Mouse (Mus musculus): ENCODE results near the gene Spata31d1b. TPM values are rescaled to one million over a fixed set of nuclear protein-coding genes. Genes with fewer than 3 reads are reported as not detected.
A peak's percentile ranks its signal among the peaks of the same experiment; 100 is the strongest.
"Not testable (repeated sequence)": the region's sequence is repeated elsewhere in the genome, so short reads cannot be mapped to it uniquely, and the experiment has no call there.

Gene Spata31d1b
- polyA plus RNA-seq, 1 experiment from 2014 or later, result 0.04 TPM

- no peak overlapping the region for H3K4me2 ChIP-seq (ENCODE audit: low read length)
- no peak for ATAC-seq
- 37% methylated on average over 3 of the region's 3 CpGs for WGBS
- no peak overlapping the region for H3K4me3 ChIP-seq (ENCODE audit: low read length)
- no peaks in the 10 kb centered on the region for H3K4me1 ChIP-seq (ENCODE audit: control insufficient read depth, insufficient read depth, low read depth, low read length)
- H3K36me3 ChIP-seq (ENCODE audit: control insufficient read depth, insufficient read depth, low read length), result no peaks in the 10 kb centered on the region
- no peaks in the 10 kb centered on the region for H3K27me3 ChIP-seq (replicated peaks; ENCODE audit: control insufficient read depth, insufficient read depth, low read length)
- no peaks in the 10 kb centered on the region for H3K9me3 ChIP-seq (ENCODE audit: control insufficient read depth, low read length)
- no peak overlapping the region for H3K9ac ChIP-seq (ENCODE audit: low read depth, low read length)
- no peak overlapping the region for H3K27ac ChIP-seq (ENCODE audit: low read depth, low read length)
Observed at GRCm38 (mm10) chr13:59713710-59714109, 1.6 kb downstream of the Spata31d1b start.

DNA sequence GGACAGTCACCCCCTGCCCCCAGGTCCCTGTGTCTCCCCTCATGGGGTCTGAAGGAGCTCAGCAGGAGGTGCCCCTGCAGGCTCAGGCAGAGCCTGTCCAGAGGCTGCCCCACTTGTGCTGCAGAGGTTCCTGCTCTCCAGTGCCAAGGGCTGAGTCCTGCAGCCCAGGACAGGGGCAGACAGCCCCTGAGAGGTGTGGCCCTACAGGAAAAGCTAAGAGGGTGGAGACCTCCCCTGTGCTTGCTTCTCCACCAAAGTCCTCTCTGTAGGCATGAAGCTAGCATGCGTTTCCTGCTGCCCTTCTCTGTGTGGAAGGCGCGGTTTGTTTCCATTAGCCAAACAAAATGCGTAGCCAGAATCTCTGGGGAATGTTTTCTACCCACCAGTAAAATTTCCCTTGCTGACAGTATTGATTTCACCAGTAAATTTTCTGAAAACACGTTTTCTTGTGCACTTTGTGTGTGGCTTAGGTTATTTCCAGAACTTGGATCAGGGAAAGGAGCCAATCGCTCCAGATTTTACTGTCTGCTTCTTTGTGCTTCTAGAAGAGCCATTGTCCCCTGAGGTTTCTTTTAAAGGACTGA is 6.9 kb downstream of the Spata31d1b start:
- not testable (repeated sequence) for H3K27ac ChIP-seq (ENCODE audit: low read depth, low read length); H3K36me3 ChIP-seq (ENCODE audit: control insufficient read depth, insufficient read depth, low read length); ATAC-seq; H3K27me3 ChIP-seq (replicated peaks; ENCODE audit: control insufficient read depth, insufficient read depth, low read length); H3K4me2 ChIP-seq (ENCODE audit: low read length); H3K9me3 ChIP-seq (ENCODE audit: control insufficient read depth, low read length); H3K9ac ChIP-seq (ENCODE audit: low read depth, low read length); H3K4me3 ChIP-seq (ENCODE audit: low read length); H3K4me1 ChIP-seq (ENCODE audit: control insufficient read depth, insufficient read depth, low read depth, low read length)
- WGBS, result 33% methylated on average over 6 of the region's 6 CpGs

GRCm38 (mm10) chr13:59719475-59719874 is 7.4 kb downstream of the Spata31d1b start:
- no peak overlapping the region for H3K4me3 ChIP-seq (ENCODE audit: low read length)
- no peak for ATAC-seq
- no peaks in the 10 kb centered on the region for H3K36me3 ChIP-seq (ENCODE audit: control insufficient read depth, insufficient read depth, low read length)
- no peak overlapping the region for H3K4me2 ChIP-seq (ENCODE audit: low read length)
- no peaks in the 10 kb centered on the region; the same call in 1 of the 2 replicates for H3K4me1 ChIP-seq (ENCODE audit: control insufficient read depth, insufficient read depth, low read depth, low read length)
- H3K27me3 ChIP-seq (replicated peaks; ENCODE audit: control insufficient read depth, insufficient read depth, low read length), result no peaks in the 10 kb centered on the region
- H3K9me3 ChIP-seq (ENCODE audit: control insufficient read depth, low read length), result no peaks in the 10 kb centered on the region
- H3K9ac ChIP-seq (ENCODE audit: low read depth, low read length), result no peak overlapping the region
- H3K27ac ChIP-seq (ENCODE audit: low read depth, low read length), result no peak overlapping the region
- 76% methylated on average over 1 of the region's 1 CpGs for WGBS

GRCm38 (mm10) chr13:59722089-59722488 is 10.0 kb downstream of the Spata31d1b start:
- H3K27ac ChIP-seq (ENCODE audit: low read depth, low read length); H3K4me1 ChIP-seq (ENCODE audit: control insufficient read depth, insufficient read depth, low read depth, low read length); H3K9ac ChIP-seq (ENCODE audit: low read depth, low read length); H3K4me3 ChIP-seq (ENCODE audit: low read length); H3K9me3 ChIP-seq (ENCODE audit: control insufficient read depth, low read length); ATAC-seq; H3K27me3 ChIP-seq (replicated peaks; ENCODE audit: control insufficient read depth, insufficient read depth, low read length); H3K36me3 ChIP-seq (ENCODE audit: control insufficient read depth, insufficient read depth, low read length); H3K4me2 ChIP-seq (ENCODE audit: low read length): not testable (repeated sequence)
- WGBS, result 91% methylated on average over 1 of the region's 1 CpGs

DNA sequence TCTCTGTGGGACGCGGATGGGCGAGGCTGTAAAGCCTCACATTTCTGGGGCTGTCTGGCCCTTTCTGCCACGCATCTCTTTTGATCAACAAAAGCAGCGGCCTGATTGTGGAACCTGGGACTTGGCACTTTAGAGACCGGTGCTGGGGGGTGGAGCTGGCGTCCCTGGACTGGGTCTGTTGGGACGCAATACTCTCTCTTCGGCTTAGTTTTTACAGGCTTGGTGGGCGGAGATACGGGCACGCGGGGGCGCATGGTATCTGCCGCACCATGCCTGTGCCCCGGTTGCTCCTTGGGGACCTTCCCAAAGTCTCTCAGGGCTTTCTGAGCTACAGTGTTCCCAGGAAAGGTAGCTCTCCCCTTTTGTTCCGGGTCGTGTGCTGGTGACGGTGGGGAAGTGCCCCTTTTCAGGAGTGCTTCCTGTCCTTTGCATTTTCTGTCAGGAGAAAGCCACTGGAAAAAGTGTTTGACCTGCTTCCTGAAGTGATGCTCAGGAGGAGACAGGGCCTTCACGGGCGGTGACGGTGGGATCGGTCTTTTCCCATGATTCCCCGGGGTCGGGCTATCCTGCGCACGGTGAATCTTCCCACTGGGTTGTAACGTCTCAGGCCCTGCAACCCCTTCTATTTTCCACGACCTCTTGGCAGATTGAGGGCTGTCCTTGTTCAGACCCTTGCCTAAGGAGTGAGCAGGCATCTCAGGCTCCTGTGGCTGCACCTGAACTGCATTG is 14.2 kb downstream of the Spata31d1b start:
- Histone ChIP-seq H3K4me3 (ENCODE audit: low read length) (peak overlapping the region; percentile 16), H3K9me3 (ENCODE audit: control insufficient read depth, low read length) (no peaks in the 10 kb centered on the region), H3K4me1 (ENCODE audit: control insufficient read depth, insufficient read depth, low read depth, low read length) (peaks cover 2% of the 10 kb centered on the region; the same call in 1 of the 2 replicates), H3K27me3 (replicated peaks; ENCODE audit: control insufficient read depth, insufficient read depth, low read length) (no peaks in the 10 kb centered on the region; the same call in 1 of the 2 replicates), H3K36me3 (ENCODE audit: control insufficient read depth, insufficient read depth, low read length) (no peaks in the 10 kb centered on the region), H3K27ac (ENCODE audit: low read depth, low read length) (no peak overlapping the region), H3K4me2 (ENCODE audit: low read length) (peak overlapping the region; percentile 49), H3K9ac (ENCODE audit: low read depth, low read length) (peak overlapping the region; percentile 50; the same call in 1 of the 2 replicates)
- no peak for ATAC-seq
- WGBS, result 34% methylated on average over 29 of the region's 29 CpGs

- Histone ChIP-seq H3K36me3 (ENCODE audit: control insufficient read depth, insufficient read depth, low read length) (no peaks in the 10 kb centered on the region), H3K4me3 (ENCODE audit: low read length) (no peak overlapping the region), H3K9ac (ENCODE audit: low read depth, low read length) (no peak overlapping the region), H3K27me3 (replicated peaks; ENCODE audit: control insufficient read depth, insufficient read depth, low read length) (no peaks in the 10 kb centered on the region; the same call in 1 of the 2 replicates), H3K4me2 (ENCODE audit: low read length) (no peak overlapping the region), H3K9me3 (ENCODE audit: control insufficient read depth, low read length) (no peaks in the 10 kb centered on the region), H3K4me1 (ENCODE audit: control insufficient read depth, insufficient read depth, low read depth, low read length) (peaks cover 2% of the 10 kb centered on the region; the same call in 1 of the 2 replicates), H3K27ac (ENCODE audit: low read depth, low read length) (no peak overlapping the region)
- 28% methylated on average over 7 of the region's 7 CpGs for WGBS
- ATAC-seq, result peak; percentile 90
Observed at GRCm38 (mm10) chr13:59728378-59729093, 16.5 kb downstream of the Spata31d1b start.

DNA sequence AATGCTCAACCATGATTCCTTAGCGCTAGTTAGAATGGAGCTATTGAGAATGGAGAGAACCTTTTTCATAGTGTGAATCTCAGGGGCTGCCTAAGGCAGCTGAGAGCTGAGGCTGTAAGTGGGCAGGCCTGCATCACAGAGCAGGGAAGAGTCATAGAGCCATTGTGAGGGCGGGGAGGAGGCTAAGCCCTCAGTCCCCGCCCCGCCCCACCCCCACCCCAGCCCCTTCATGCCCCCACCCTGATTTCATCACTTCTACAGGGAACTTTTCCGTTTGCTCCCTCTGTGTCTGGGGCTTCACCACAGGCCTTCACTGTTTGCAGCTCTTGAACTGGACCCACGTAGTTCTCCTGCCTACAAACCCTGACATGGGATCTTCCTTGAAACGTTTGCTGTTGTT is 19.6 kb downstream of the Spata31d1b start, which contains the start of gene Spata31d1d:
Gene Spata31d1d, minus strand, starts transcription at position 101 of the 400 bp plus-strand sequence.
- Histone ChIP-seq H3K4me1 (ENCODE audit: control insufficient read depth, insufficient read depth, low read depth, low read length) (no peaks in the 10 kb centered on the region), H3K9me3 (ENCODE audit: control insufficient read depth, low read length) (no peaks in the 10 kb centered on the region), H3K27ac (ENCODE audit: low read depth, low read length) (no peak within 1 kb of the TSS), H3K4me3 (ENCODE audit: low read length) (no peak within 1 kb of the TSS), H3K36me3 (ENCODE audit: control insufficient read depth, insufficient read depth, low read length) (no peaks in the 10 kb centered on the region), H3K9ac (ENCODE audit: low read depth, low read length) (no peak within 1 kb of the TSS), H3K27me3 (replicated peaks; ENCODE audit: control insufficient read depth, insufficient read depth, low read length) (no peaks in the 10 kb centered on the region; the same call in 1 of the 2 replicates), H3K4me2 (ENCODE audit: low read length) (no peak within 1 kb of the TSS)
- ATAC-seq, result no peak
- 50% methylated on average over 6 of the region's 7 CpGs for WGBS

DNA sequence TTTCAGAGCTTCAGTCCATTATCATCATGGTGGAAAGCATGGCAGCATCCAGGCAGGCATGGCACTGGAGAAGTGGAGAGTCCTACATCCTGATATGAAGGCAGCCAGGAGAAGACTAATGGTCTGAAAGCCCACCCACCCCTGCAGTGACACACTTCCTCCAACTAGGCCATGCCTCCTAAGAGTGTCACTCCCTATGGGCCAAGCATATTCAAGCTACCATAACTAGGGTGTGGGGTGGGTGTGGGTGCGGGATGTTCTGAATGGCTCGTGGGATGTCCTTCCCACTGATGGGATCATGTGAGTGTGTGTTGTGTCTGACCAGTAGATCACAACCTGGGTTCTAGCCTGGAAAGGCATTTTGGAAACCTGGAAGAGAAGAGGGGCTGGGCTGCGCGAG is 21.9 kb downstream of the Spata31d1b start:
- no peak for ATAC-seq
- H3K4me1 ChIP-seq (ENCODE audit: control insufficient read depth, insufficient read depth, low read depth, low read length), result no peaks in the 10 kb centered on the region
- H3K4me2 ChIP-seq (ENCODE audit: low read length), result no peak overlapping the region
- H3K36me3 ChIP-seq (ENCODE audit: control insufficient read depth, insufficient read depth, low read length), result no peaks in the 10 kb centered on the region
- no peaks in the 10 kb centered on the region; the same call in 1 of the 2 replicates for H3K27me3 ChIP-seq (replicated peaks; ENCODE audit: control insufficient read depth, insufficient read depth, low read length)
- H3K9me3 ChIP-seq (ENCODE audit: control insufficient read depth, low read length), result no peaks in the 10 kb centered on the region
- no peak overlapping the region for H3K4me3 ChIP-seq (ENCODE audit: low read length)
- WGBS, result 93% methylated on average over 2 of the region's 4 CpGs
- no peak overlapping the region for H3K9ac ChIP-seq (ENCODE audit: low read depth, low read length)
- no peak overlapping the region for H3K27ac ChIP-seq (ENCODE audit: low read depth, low read length)

DNA sequence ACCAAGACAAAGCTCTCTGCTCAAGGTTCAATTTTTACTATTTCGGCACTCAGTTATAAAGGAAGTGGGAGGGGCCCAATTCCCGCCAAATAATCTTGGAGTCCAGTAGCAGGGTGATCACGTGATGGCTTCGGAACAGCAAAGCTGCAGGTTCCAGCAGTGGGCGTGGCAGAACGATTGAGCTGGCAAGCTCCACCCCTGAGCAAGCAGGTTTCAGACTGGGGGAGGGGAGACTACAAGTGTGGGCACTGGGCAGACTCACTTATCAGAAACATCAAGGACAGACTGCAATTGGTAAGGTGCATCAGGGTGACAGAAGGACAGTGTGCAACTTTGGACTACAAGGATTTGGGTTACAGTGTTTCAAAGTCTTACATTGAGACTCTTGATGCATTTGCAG is 22.3 kb downstream of the Spata31d1b start:
- not testable (repeated sequence) for H3K27ac ChIP-seq (ENCODE audit: low read depth, low read length); H3K4me2 ChIP-seq (ENCODE audit: low read length); H3K27me3 ChIP-seq (replicated peaks; ENCODE audit: control insufficient read depth, insufficient read depth, low read length); H3K9ac ChIP-seq (ENCODE audit: low read depth, low read length); H3K4me3 ChIP-seq (ENCODE audit: low read length); ATAC-seq; H3K4me1 ChIP-seq (ENCODE audit: control insufficient read depth, insufficient read depth, low read depth, low read length); H3K9me3 ChIP-seq (ENCODE audit: control insufficient read depth, low read length); H3K36me3 ChIP-seq (ENCODE audit: control insufficient read depth, insufficient read depth, low read length)
- 42% methylated on average over 6 of the region's 6 CpGs for WGBS

Measured in hindbrain, embryonic 16.5 days (tissue).